15 mouse cellular contexts compared by ENCODE assay signal in genomic region chr11:60359936-60360335, GRCm38 (mm10). TPM values are rescaled to one million over a fixed set of nuclear protein-coding genes. Genes with fewer than 3 reads are reported as not detected.
"Had no signal": no experiment of that assay in that cellular context is flagged by ENCODE, and none has a peak within 500 bp of the region (broad histone marks: within the 10 kb centered on the region; RNA-seq: fewer than 3 reads in every experiment).

No protein-coding gene starts in this region.

- H3K9me3 ChIP-seq: kidney, embryonic 15.5 days; limb, embryonic 13.5 days; midbrain, embryonic 12.5 days; neural tube, embryonic 13.5 days had no signal

- DNase-seq: layer of hippocampus, adult 9-11 months; layer of hippocampus, postnatal 36 days; left cerebral cortex, postnatal 4 days; lung, adult 2 months; retina, postnatal 1 day; right cerebral cortex, postnatal 4 days; spleen, adult 18-20 months; thymus, postnatal 36 days had no signal

- ATAC-seq: midbrain, embryonic 16.5 days had no signal

- H3K9ac ChIP-seq: kidney, embryonic 15.5 days; limb, embryonic 13.5 days; liver, embryonic 14.5 days; midbrain, embryonic 12.5 days; neural tube, embryonic 13.5 days had no signal

- H3K4me1 ChIP-seq: limb, embryonic 13.5 days; midbrain, embryonic 12.5 days; neural tube, embryonic 13.5 days had no signal

- H3K36me3 ChIP-seq: kidney, embryonic 15.5 days; limb, embryonic 13.5 days; midbrain, embryonic 12.5 days; neural tube, embryonic 13.5 days had no signal

- H3K27ac ChIP-seq: kidney, embryonic 15.5 days; limb, embryonic 13.5 days; liver, embryonic 14.5 days; macrophage; midbrain, embryonic 12.5 days; neural tube, embryonic 13.5 days had no signal

- H3K4me2 ChIP-seq: kidney, embryonic 15.5 days; limb, embryonic 13.5 days; midbrain, embryonic 12.5 days; neural tube, embryonic 13.5 days had no signal

- H3K27me3 ChIP-seq: kidney, embryonic 15.5 days; limb, embryonic 13.5 days; midbrain, embryonic 12.5 days; neural tube, embryonic 13.5 days had no signal

- H3K4me3 ChIP-seq: kidney, embryonic 15.5 days; limb, embryonic 13.5 days; midbrain, embryonic 12.5 days; neural tube, embryonic 13.5 days had no signal

RNA-seq across cellular contexts. Expression of gene Drc3, which starts 6.8 kb away (rescaled TPM):
- polyA plus RNA-seq: macrophage had no signal
